ENCODE assay signal across 13 mouse cellular contexts in genomic region chr12:72525588-72525987, GRCm38 (mm10).
"Had no signal": no experiment of that assay in that cellular context is flagged by ENCODE, and none has a peak within 500 bp of the region (broad histone marks: within the 10 kb centered on the region; RNA-seq: fewer than 3 reads in every experiment).

No protein-coding gene starts in this region.

- H3K27me3 ChIP-seq: intestine, embryonic 15.5 days; kidney, embryonic 15.5 days; limb, embryonic 12.5 days; megakaryocyte, embryonic 14.5 days; midbrain, embryonic 12.5 days had no signal

- DNase-seq: kidney, adult 2 months; kidney, postnatal 14 days; lung, embryonic 14.5 days; lung, postnatal 10 days; lung, postnatal 4 days; thymus, postnatal 4 days had no signal

- H3K9me3 ChIP-seq: intestine, embryonic 15.5 days; kidney, embryonic 15.5 days; limb, embryonic 12.5 days; midbrain, embryonic 12.5 days had no signal

- H3K36me3 ChIP-seq: intestine, embryonic 15.5 days; kidney, embryonic 15.5 days; limb, embryonic 12.5 days; midbrain, embryonic 12.5 days had no signal

- H3K4me2 ChIP-seq: intestine, embryonic 15.5 days; kidney, embryonic 15.5 days; limb, embryonic 12.5 days; lung, embryonic 14.5 days; midbrain, embryonic 12.5 days had no signal

- H3K4me1 ChIP-seq: intestine, embryonic 15.5 days; kidney, embryonic 15.5 days; limb, embryonic 12.5 days; midbrain, embryonic 12.5 days had no signal

- H3K27ac ChIP-seq: intestine, embryonic 15.5 days; kidney, embryonic 15.5 days; limb, embryonic 12.5 days; midbrain, embryonic 12.5 days; stomach, postnatal 0 days had no signal

- H3K9ac ChIP-seq: intestine, embryonic 15.5 days; kidney, embryonic 15.5 days; limb, embryonic 12.5 days; lung, embryonic 14.5 days; midbrain, embryonic 12.5 days had no signal

- ATAC-seq: intestine, embryonic 15.5 days had no signal

- H3K4me3 ChIP-seq: intestine, embryonic 15.5 days; kidney, embryonic 15.5 days; limb, embryonic 12.5 days; megakaryocyte, embryonic 14.5 days; midbrain, embryonic 12.5 days; myocyte had no signal
